Mouse (Mus musculus) myocyte (in vitro differentiated cells): ENCODE measurements at regions not wholly inside any gene's neighbourhood (a gene's known extent, or its start where the extent isn't known, plus 50 kb on each side); places are given as distances from the start of the nearest gene placed in this dataset.

Source experiments
- H3K27me3 ChIP-seq: one replicate; pipeline ENCODE4 v1.6.1; 2011; ENCODE audit not compliant: control insufficient read depth, insufficient read depth, insufficient read length
- H3K36me3 ChIP-seq: one replicate; pipeline ENCODE4 v1.6.1; 2011; ENCODE audit not compliant: control insufficient read depth, insufficient read depth
- H3K4me2 ChIP-seq: one replicate; pipeline ENCODE4 v1.6.1; 2011; ENCODE audit warnings: low read depth, control low read depth
- H3K4me3 ChIP-seq: one replicate; pipeline ENCODE4 v1.5.1; 2011; ENCODE audit warnings: mild to moderate bottlenecking, control low read depth, moderate library complexity
- H3K79me2 ChIP-seq: one replicate; pipeline ENCODE4 v1.6.1; 2011; ENCODE audit not compliant: control insufficient read depth, insufficient read depth
- H3ac ChIP-seq: one replicate; pipeline ENCODE4 v1.6.1; 2011; ENCODE audit not compliant: control insufficient read depth, insufficient read length
- CEBPB ChIP-seq: IDR thresholded peaks from 2 replicates; pipeline ENCODE4 v1.6.1; 2011; ENCODE audit warnings: mild to moderate bottlenecking, moderate library complexity; ENCODE audit not compliant: poor library complexity, insufficient read depth, severe bottlenecking
- E2F4 ChIP-seq: IDR thresholded peaks from one replicate; pipeline ENCODE4 v1.6.1; 2011; ENCODE audit warnings: mild to moderate bottlenecking, control low read depth, moderate library complexity; ENCODE audit not compliant: insufficient read depth
- MAX ChIP-seq: IDR thresholded peaks from one replicate; pipeline ENCODE4 v1.6.1; 2011; ENCODE audit warnings: low read depth, mild to moderate bottlenecking, control low read depth
- MYOD1 ChIP-seq, 3 experiments: IDR thresholded peaks; one replicate each; pipeline ENCODE4 v1.6.1; 2011; ENCODE audit warnings: control low read depth in 2 of 3, low read depth in 2 of 3, mild to moderate bottlenecking in 2 of 3, moderate library complexity in 1 of 3; ENCODE audit not compliant: insufficient read length in 2 of 3, control insufficient read depth in 1 of 3
- MYOG ChIP-seq, 3 experiments: IDR thresholded peaks; one replicate each; pipeline ENCODE4 v1.6.1; 2011; ENCODE audit warnings: control low read depth in 2 of 3, low read depth in 2 of 3, mild to moderate bottlenecking in 2 of 3; ENCODE audit not compliant: insufficient read length in 2 of 3, control insufficient read depth in 1 of 3, insufficient read depth in 1 of 3
- POLR2A ChIP-seq: IDR thresholded peaks from one replicate; pipeline ENCODE4 v1.6.1; 2011; ENCODE audit warnings: low read depth, mild to moderate bottlenecking, control low read depth, moderate library complexity; ENCODE audit not compliant: insufficient read length
- POLR2AphosphoS2 ChIP-seq: IDR thresholded peaks from one replicate; pipeline ENCODE4 v1.6.1; 2011; ENCODE audit warnings: low read depth, control low read depth; ENCODE audit not compliant: insufficient read length
- REST ChIP-seq: IDR thresholded peaks from one replicate; pipeline ENCODE4 v1.6.1; 2011; ENCODE audit warnings: mild to moderate bottlenecking, control low read depth, moderate library complexity; ENCODE audit not compliant: insufficient read depth, insufficient read length
- SRF ChIP-seq: IDR thresholded peaks from one replicate; pipeline ENCODE4 v1.6.1; 2011; ENCODE audit warnings: low read depth; ENCODE audit not compliant: control insufficient read depth, insufficient read length
- TCF12 ChIP-seq: IDR thresholded peaks from one replicate; pipeline ENCODE4 v1.6.1; 2011; ENCODE audit warnings: mild to moderate bottlenecking, control low read depth; ENCODE audit not compliant: poor library complexity, insufficient read depth, severe bottlenecking
- TCF3 ChIP-seq: IDR thresholded peaks from one replicate; pipeline ENCODE4 v1.6.1; 2011; ENCODE audit warnings: low read depth, control low read depth; ENCODE audit not compliant: insufficient read length
- USF1 ChIP-seq: IDR thresholded peaks from one replicate; pipeline ENCODE4 v1.6.1; 2011; ENCODE audit warnings: low read depth, mild to moderate bottlenecking, control low read depth, moderate library complexity

DNA sequence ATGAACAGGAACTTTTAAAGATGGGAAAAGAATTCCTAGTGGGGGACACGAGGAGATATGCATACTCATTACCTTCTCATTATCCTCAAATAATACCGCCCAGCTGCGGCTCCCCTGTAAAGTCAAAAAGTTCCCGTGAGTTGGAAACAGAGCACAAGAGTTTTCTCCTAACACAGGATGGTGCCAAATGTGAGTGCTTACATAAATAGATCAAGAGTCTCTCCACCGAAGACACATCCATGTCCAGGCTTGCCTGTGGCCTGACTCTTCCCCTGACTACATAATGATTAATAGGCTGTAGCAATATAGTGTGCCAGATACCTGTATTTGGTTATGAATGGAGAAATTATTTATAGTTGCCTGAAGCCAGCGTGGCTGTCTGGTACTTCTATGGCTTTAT lies 281.8 kb upstream of the Klf3 start:
- H3K27me3 ChIP-seq = no peaks in the 10 kb centered on the region
- no peaks in the 10 kb centered on the region for H3K36me3 ChIP-seq
- TF ChIP-seq CEBPB = no peak
- no peak for TF ChIP-seq USF1
- no peak for TF ChIP-seq E2F4
- no peak for TF ChIP-seq POLR2AphosphoS2
- TF ChIP-seq MAX = no peak
- TF ChIP-seq SRF = no peak
- no peak for TF ChIP-seq MYOD1 (IDR thresholded peaks at IDR 0.05; ENCODE audit: control insufficient read depth in 1 of 3, insufficient read length in 2 of 3, low read depth in 2 of 3)
- no peak for TF ChIP-seq POLR2A
- no peak for TF ChIP-seq MYOG (IDR thresholded peaks at IDR 0.05; ENCODE audit: control insufficient read depth in 1 of 3, insufficient read depth in 1 of 3, insufficient read length in 2 of 3, low read depth in 2 of 3)
- no peak overlapping the region for H3K4me3 ChIP-seq
- H3ac ChIP-seq = no peak overlapping the region
- H3K4me2 ChIP-seq = peak overlapping the region; percentile 51
- H3K79me2 ChIP-seq = no peaks in the 10 kb centered on the region

DNA sequence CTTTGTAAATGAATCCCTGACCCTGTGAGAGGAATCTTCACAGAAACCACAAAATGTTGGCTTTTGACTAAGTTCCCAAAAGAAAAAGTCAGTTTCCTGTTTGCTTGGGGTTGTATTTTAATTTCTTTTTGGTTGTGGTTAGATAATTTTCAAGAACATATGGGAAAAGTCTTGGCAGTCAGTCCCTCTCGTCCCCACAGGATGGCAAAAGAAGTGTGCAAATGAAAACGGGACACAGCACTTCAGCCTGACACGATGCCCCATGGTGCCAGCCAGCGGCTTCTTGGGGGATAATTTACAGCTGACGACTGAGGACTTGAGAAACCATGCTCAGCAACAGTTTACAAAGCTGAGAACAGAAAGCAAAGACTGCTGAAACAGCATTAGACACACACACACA lies 281.2 kb upstream of the Klf3 start:
- Histone ChIP-seq H3K79me2 (no peaks in the 10 kb centered on the region), H3K4me2 (peak overlapping the region; percentile 51), H3K36me3 (no peaks in the 10 kb centered on the region), H3K4me3 (no peak overlapping the region), H3K27me3 (no peaks in the 10 kb centered on the region), H3ac (no peak overlapping the region)
- TF ChIP-seq SRF (no peak), CEBPB (peak; percentile 96)

DNA sequence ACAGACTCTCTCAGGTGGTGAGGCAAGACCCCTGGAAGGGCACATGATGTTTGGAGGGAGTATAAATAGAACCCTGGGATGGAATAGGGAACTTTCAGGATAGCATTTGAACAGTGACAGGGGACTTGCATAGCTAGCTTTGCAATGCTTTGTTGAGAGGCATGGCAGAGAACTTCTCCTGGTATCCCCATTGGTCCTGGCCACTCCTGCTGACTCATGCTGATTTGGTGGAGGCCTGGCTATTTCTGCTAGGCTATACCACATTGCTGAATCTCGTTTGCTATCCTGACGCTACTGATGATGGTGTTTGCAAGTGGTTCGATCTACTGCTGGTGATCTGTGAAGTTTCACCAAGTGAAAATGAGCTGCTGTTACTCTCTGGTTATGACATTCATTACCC lies 276.7 kb upstream of the Klf3 start:
- no peak for TF ChIP-seq TCF3
- no peak for TF ChIP-seq POLR2A
- TF ChIP-seq MYOD1 (IDR thresholded peaks at IDR 0.05; ENCODE audit: control insufficient read depth in 1 of 3, insufficient read length in 2 of 3, low read depth in 2 of 3) = no peak
- TF ChIP-seq MAX = no peak
- TF ChIP-seq CEBPB = no peak
- no peak for TF ChIP-seq USF1
- no peak for TF ChIP-seq E2F4
- TF ChIP-seq REST = no peak
- no peak for TF ChIP-seq MYOG (IDR thresholded peaks at IDR 0.05; ENCODE audit: control insufficient read depth in 1 of 3, insufficient read depth in 1 of 3, insufficient read length in 2 of 3, low read depth in 2 of 3)

DNA sequence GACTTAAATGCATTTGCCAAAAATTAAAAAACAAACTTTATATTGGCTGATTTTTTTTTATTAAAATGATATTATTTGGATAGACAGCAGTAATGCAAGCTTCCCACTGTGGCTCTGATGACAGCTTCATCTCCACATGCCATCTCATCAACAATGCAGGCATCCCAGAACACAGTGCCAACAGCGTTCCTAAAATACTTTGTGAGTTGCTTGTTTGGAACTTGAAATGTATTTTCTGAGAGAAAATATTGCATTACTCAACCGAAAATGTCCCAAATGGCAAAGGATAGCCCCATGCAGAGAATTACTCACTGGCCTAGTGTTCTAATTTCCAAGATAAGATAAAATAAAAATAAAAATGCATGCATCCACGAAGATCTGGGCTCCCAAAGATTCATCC lies 275.2 kb upstream of the Klf3 start:
- H3K36me3 ChIP-seq = no peaks in the 10 kb centered on the region
- H3K4me2 ChIP-seq = no peak overlapping the region
- H3K79me2 ChIP-seq = no peaks in the 10 kb centered on the region
- H3K4me3 ChIP-seq = no peak overlapping the region
- no peak overlapping the region for H3ac ChIP-seq
- H3K27me3 ChIP-seq = no peaks in the 10 kb centered on the region
- no peak for TF ChIP-seq POLR2A
- TF ChIP-seq TCF12 = no peak
- TF ChIP-seq USF1 = no peak
- TF ChIP-seq SRF = no peak
- TF ChIP-seq TCF3 = no peak
- no peak for TF ChIP-seq MAX
- no peak for TF ChIP-seq MYOD1 (IDR thresholded peaks at IDR 0.05; ENCODE audit: control insufficient read depth in 1 of 3, insufficient read length in 2 of 3, low read depth in 2 of 3)
- no peak for TF ChIP-seq POLR2AphosphoS2
- no peak for TF ChIP-seq REST
- no peak for TF ChIP-seq CEBPB
- TF ChIP-seq MYOG (IDR thresholded peaks at IDR 0.05; ENCODE audit: control insufficient read depth in 1 of 3, insufficient read depth in 1 of 3, insufficient read length in 2 of 3, low read depth in 2 of 3) = no peak
- TF ChIP-seq E2F4 = no peak

More for the DNA sequence above, 276.7 kb upstream of the Klf3 start:
- no peak overlapping the region for H3K4me2 ChIP-seq
- no peak overlapping the region for H3ac ChIP-seq
- H3K27me3 ChIP-seq = no peaks in the 10 kb centered on the region
- H3K4me3 ChIP-seq = no peak overlapping the region
- H3K36me3 ChIP-seq = no peaks in the 10 kb centered on the region
- H3K79me2 ChIP-seq = no peaks in the 10 kb centered on the region

DNA sequence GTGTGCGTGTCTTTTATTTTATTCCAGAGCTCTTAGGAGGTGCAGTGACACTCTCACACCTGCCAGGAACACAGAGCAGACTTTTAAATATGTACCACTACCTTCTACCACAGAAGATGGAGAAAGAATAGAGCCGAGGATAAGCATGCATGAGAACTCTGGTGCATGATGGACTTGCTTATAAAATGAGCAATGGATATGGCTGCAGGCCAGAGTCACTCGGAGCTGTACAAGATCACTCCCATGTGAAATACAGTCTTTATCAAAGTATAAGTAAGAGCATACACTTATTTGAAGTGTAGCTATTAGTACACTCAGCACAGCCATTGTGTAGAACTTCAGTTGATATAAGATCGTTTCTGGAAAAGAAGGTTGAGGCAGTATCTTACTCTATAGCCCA lies 268.8 kb upstream of the Klf3 start:
- Histone ChIP-seq H3K79me2 (no peaks in the 10 kb centered on the region), H3K36me3 (no peaks in the 10 kb centered on the region), H3K4me3 (no peak overlapping the region), H3ac (no peak overlapping the region), H3K4me2 (no peak overlapping the region), H3K27me3 (no peaks in the 10 kb centered on the region)
- TF ChIP-seq SRF = no peak

DNA sequence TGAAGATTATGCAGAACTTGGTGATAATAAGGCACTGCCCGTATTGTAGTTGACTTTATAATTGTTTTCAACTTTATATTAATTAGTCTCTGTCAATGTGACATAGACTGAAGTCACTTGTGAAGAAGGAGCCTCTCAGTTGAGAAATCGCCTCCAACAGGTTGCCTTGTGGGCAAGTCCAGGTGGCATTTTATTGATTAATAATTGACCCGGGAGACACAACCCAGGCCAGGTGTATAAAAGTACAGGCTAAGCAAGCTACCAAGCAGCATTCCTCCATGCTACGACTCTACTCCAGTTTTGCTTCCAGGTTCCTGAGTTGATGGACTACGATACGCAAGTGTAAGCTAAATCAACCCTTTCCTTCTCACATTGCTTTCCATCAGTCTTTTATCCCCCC lies 268.2 kb upstream of the Klf3 start:
- Histone ChIP-seq H3ac (no peak overlapping the region), H3K36me3 (no peaks in the 10 kb centered on the region), H3K4me2 (no peak overlapping the region), H3K4me3 (no peak overlapping the region), H3K27me3 (no peaks in the 10 kb centered on the region), H3K79me2 (no peaks in the 10 kb centered on the region)
- TF ChIP-seq MAX (no peak), MYOG (IDR thresholded peaks at IDR 0.05; ENCODE audit: control insufficient read depth in 1 of 3, insufficient read depth in 1 of 3, insufficient read length in 2 of 3, low read depth in 2 of 3) (no peak), MYOD1 (IDR thresholded peaks at IDR 0.05; ENCODE audit: control insufficient read depth in 1 of 3, insufficient read length in 2 of 3, low read depth in 2 of 3) (no peak), POLR2A (no peak), SRF (no peak), TCF12 (no peak), E2F4 (no peak), TCF3 (no peak), CEBPB (no peak)
